Mouse (Mus musculus): Measurements from ENCODE around the gene Calhm4. TPM values are rescaled to one million over a fixed set of nuclear protein-coding genes. Genes with fewer than 3 reads are reported as not detected.
"Not testable (repeated sequence)": the region's sequence is repeated elsewhere in the genome, so short reads cannot be mapped to it uniquely, and the experiment has no call there.

The Calhm4 gene
- total RNA-seq, 2 experiments from 2014 or later: not detected

DNA sequence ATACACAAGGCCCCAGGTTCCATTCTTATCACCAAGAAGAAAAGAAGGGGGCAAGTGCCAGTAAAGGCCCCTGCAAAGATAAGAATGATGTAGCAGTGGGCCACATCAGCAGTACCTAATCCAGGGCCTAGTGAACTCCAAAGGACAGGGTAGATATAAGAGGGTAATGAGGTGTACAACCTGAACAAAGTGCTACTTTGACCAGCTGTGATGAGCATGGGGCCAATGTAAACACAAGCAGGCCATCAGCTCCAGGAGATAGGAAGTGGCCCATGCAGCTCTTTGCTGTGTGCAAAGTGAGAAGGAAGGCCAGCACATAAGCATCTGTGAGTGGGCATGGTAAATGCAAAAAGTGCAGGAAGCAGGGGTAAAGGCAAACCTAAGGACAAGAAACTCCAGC is 45.7 kb downstream of the Calhm4 start:
- no peak for DNase-seq (ENCODE audit: low spot score in 2 of 2)
- intact Hi-C loops (cut with DNase I): no loop called here

DNA sequence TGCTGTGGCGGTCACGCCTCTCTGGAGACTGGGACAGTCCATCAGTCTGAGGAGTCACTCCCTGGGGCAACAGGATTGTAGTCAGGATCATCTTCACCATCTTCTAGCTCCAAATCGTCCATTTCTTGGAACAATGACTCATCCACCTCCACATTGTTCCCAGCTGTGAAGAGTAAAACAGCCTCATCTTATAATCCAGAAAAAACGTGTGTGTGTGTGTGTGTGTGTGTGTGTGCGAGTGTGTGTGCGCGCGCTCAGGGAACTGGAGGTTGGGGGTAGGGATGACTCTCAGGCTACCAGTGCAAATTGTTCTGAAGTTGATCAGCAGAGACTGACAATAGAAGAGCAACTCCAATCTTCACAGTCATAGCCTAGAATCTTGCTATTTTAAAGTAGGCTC is 47.4 kb downstream of the Calhm4 start:
- peak in 1 of 2 experiments; percentile 15 for DNase-seq (ENCODE audit: low spot score in 2 of 2)

More for the DNA sequence above, 47.4 kb downstream of the Calhm4 start:
- intact Hi-C loops (cut with DNase I): not testable (repeated sequence)

Other genes starting within 250 kb of the Calhm4 start
- not detected for gene Sult3a1, start 186.6 kb downstream of the Calhm4 start, total RNA-seq (2021)
- gene Rsph4a, start 139.2 kb downstream of the Calhm4 start, total RNA-seq (2021): 1 to 10 TPM; 3.1 to 3.6 TPM
- 10 to 100 TPM; 14.9 to 18.5 TPM for gene Zup1, start 93.0 kb downstream of the Calhm4 start, total RNA-seq (2021)
- 100 to 1,000 TPM in 1 of 2 experiments, 10 to 100 TPM in 1; 89.7 to 101 TPM for gene Rwdd1, start 24.7 kb downstream of the Calhm4 start, total RNA-seq (2021)
- gene Trappc3l, start 6.7 kb downstream of the Calhm4 start, total RNA-seq (2021): under 1 TPM; 0.27 to 0.55 TPM
- 1 to 10 TPM; 2.2 to 2.9 TPM for gene Calhm5, start 52.2 kb upstream of the Calhm4 start, total RNA-seq (2021)
- gene Calhm6, start 83.7 kb upstream of the Calhm4 start, total RNA-seq (2021): under 1 TPM; 0.55 to 0.62 TPM
- 1 to 10 TPM; 5.4 to 6.2 TPM for gene Dse, start 163.4 kb upstream of the Calhm4 start, total RNA-seq (2021)
- 100 to 1,000 TPM; 151 to 153 TPM for gene Tspyl1, start 237.9 kb upstream of the Calhm4 start, total RNA-seq (2021)